Mouse (Mus musculus) G1E-ER4 (cell line): Measurements from ENCODE around the gene Zc3h10. TPM values are rescaled to one million over a fixed set of nuclear protein-coding genes. Genes with fewer than 3 reads are reported as not detected.

Source experiments
- GATA1 ChIP-seq: IDR thresholded peaks from one replicate; pipeline ENCODE4 v1.8.0; 2012; ENCODE audit warnings: low read length, inconsistent platforms
- polyA plus RNA-seq: library from polyadenylated mRNA; stranded (reverse); fragments of >175 nt; gene quantifications from 2 replicates; pipeline ENCODE4 v1.2.3, GENCODE M21; 2012

The Zc3h10 gene
- polyA plus RNA-seq, 1 experiment: 21.2 TPM

- no peak for TF ChIP-seq GATA1
Measured at GRCm38 (mm10) chr10:128565788-128566531, 18.4 kb upstream of the Zc3h10 start, which contains the start of gene Pa2g4. Gene Pa2g4 (minus strand): TSS chr10:128565987.

- no peak for TF ChIP-seq GATA1
Measured at GRCm38 (mm10) chr10:128565206-128565787, 17.7 kb upstream of the Zc3h10 start.

GRCm38 (mm10) chr10:128563544-128563943 lies 16.0 kb upstream of the Zc3h10 start:
- no peak for TF ChIP-seq GATA1

GRCm38 (mm10) chr10:128556963-128557362 lies 9.4 kb upstream of the Zc3h10 start:
- no peak for TF ChIP-seq GATA1

- TF ChIP-seq GATA1: no peak
Measured at GRCm38 (mm10) chr10:128556286-128556685, 8.7 kb upstream of the Zc3h10 start.

GRCm38 (mm10) chr10:128548947-128549681 lies 1.5 kb upstream of the Zc3h10 start, which contains the start of gene Rpl41:
Gene Rpl41 (minus strand): TSS chr10:128549305.
- TF ChIP-seq GATA1: no peak

- no peak for TF ChIP-seq GATA1
Measured at GRCm38 (mm10) chr10:128546787-128547186, 787 bp downstream of the Zc3h10 start.

GRCm38 (mm10) chr10:128546361-128546760 lies 1.2 kb downstream of the Zc3h10 start:
- TF ChIP-seq GATA1: no peak

- TF ChIP-seq GATA1: no peak
Measured at GRCm38 (mm10) chr10:128545570-128545898, 2.0 kb downstream of the Zc3h10 start.

- TF ChIP-seq GATA1: no peak
Measured at GRCm38 (mm10) chr10:128544674-128545569, 2.7 kb downstream of the Zc3h10 start.

GRCm38 (mm10) chr10:128544151-128544657 lies 3.4 kb downstream of the Zc3h10 start:
- TF ChIP-seq GATA1: no peak

GRCm38 (mm10) chr10:128543100-128543499 lies 4.5 kb downstream of the Zc3h10 start:
- no peak for TF ChIP-seq GATA1

GRCm38 (mm10) chr10:128538340-128538870 lies 9.2 kb downstream of the Zc3h10 start:
- TF ChIP-seq GATA1: no peak

GRCm38 (mm10) chr10:128536266-128536940 lies 11.2 kb downstream of the Zc3h10 start:
- TF ChIP-seq GATA1: no peak
